Mouse (Mus musculus): ENCODE measurements at regions not wholly inside any gene's neighbourhood (a gene's known extent, or its start where the extent isn't known, plus 50 kb on each side); places are given as distances from the start of the nearest gene placed in this dataset.

DNA sequence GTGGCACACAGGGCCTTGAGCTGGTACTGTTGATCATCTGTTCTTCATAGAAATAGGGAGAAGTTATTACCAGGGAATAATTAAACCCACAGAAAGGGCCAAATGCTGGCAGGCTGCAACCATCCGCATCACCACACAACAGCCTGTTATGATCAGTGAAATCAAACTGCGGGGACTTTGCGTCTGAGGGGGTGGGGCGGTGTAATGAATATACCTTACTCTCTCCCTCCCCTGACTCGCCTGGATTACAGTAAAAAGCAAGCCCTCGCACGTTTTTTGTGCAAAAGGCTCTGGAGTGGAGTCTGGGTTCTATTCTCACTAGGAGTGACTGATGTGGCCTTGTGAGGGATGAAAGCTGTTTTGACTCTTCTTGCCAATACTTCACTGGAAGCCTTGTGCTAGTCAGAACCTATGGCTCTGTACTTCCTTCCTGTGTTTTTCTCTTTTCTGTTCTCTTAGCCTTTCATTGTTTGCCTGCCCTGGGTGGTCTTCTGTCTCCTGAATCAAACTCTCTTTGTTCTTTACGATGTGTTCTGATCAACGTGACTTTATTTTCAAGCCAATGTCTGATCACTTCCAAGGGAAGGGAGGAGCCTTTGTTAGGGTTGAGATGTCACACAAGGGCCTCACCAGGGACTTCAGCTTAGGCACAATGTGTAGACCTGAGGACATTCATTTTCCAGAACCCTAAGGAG, 172.4 kb downstream of the Dact1 start:
- TF ChIP-seq POLR2A (IDR thresholded peaks at IDR 0.05; ENCODE audit: borderline replicate concordance, extremely low read depth, insufficient read depth, insufficient read length, poor library complexity, severe bottlenecking) (no peak), CTCF (IDR thresholded peaks at IDR 0.05; ENCODE audit: borderline replicate concordance, extremely low read depth, insufficient read depth, insufficient read length) (no peak)

All from brain, embryonic 14.5 days (tissue).